Mouse (Mus musculus): Measurements from ENCODE around the gene Kctd11. TPM values are rescaled to one million over a fixed set of nuclear protein-coding genes. Genes with fewer than 3 reads are reported as not detected.
A peak's percentile ranks its signal among the peaks of the same experiment; 100 is the strongest.
"Not testable (repeated sequence)": the region's sequence is repeated elsewhere in the genome, so short reads cannot be mapped to it uniquely, and the experiment has no call there.

Kctd11 gene
- polyA plus RNA-seq, 1 experiment from 2014 or later: 1.7 TPM

- Histone ChIP-seq H3K36me3 (replicated peaks) (no peaks in the 10 kb centered on the region), H3K27ac (no peak overlapping the region), H3K4me2 (no peak overlapping the region), H3K9me3 (no peaks in the 10 kb centered on the region), H3K9ac (no peak overlapping the region), H3K4me1 (peaks cover 7% of the 10 kb centered on the region), H3K27me3 (no peaks in the 10 kb centered on the region), H3K4me3 (replicated peaks) (no peak overlapping the region)
- 82% methylated on average over 4 of the region's 4 CpGs for WGBS
- ATAC-seq (ENCODE audit: low FRiP score): no peak
Observed at GRCm38 (mm10) chr11:69872451-69872850, 8.8 kb downstream of the Kctd11 start.

GRCm38 (mm10) chr11:69871822-69872221, 9.4 kb downstream of the Kctd11 start:
- H3K27me3 ChIP-seq: no peaks in the 10 kb centered on the region
- WGBS: 94% methylated on average over 7 of the region's 7 CpGs
- peaks cover 2% of the 10 kb centered on the region for H3K4me1 ChIP-seq
- no peaks in the 10 kb centered on the region for H3K36me3 ChIP-seq (replicated peaks)
- no peaks in the 10 kb centered on the region for H3K9me3 ChIP-seq
- ATAC-seq (ENCODE audit: low FRiP score): no peak
- no peak overlapping the region for H3K4me3 ChIP-seq (replicated peaks)
- H3K4me2 ChIP-seq: no peak overlapping the region
- H3K9ac ChIP-seq: no peak overlapping the region
- no peak overlapping the region for H3K27ac ChIP-seq

- Histone ChIP-seq H3K9ac (no peak overlapping the region), H3K4me2 (no peak overlapping the region), H3K27me3 (no peaks in the 10 kb centered on the region), H3K27ac (no peak overlapping the region), H3K9me3 (no peaks in the 10 kb centered on the region), H3K4me3 (replicated peaks) (no peak overlapping the region), H3K4me1 (0 out of 2 replicates have a peak, but pooled peaks cover 7% of the 10 kb centered on the region), H3K36me3 (replicated peaks) (no peaks in the 10 kb centered on the region)
- 80% methylated on average over 2 of the region's 2 CpGs for WGBS
- ATAC-seq (ENCODE audit: low FRiP score): no peak
Observed at GRCm38 (mm10) chr11:69870289-69871069, 10.7 kb downstream of the Kctd11 start.

- Histone ChIP-seq H3K27ac (no peak overlapping the region), H3K4me1 (0 out of 2 replicates have a peak, but pooled peaks cover 7% of the 10 kb centered on the region), H3K4me2 (no peak overlapping the region), H3K36me3 (replicated peaks) (no peaks in the 10 kb centered on the region), H3K9me3 (no peaks in the 10 kb centered on the region), H3K27me3 (no peaks in the 10 kb centered on the region), H3K4me3 (replicated peaks) (no peak overlapping the region), H3K9ac (no peak overlapping the region)
- 70% methylated on average over 9 of the region's 9 CpGs for WGBS
- ATAC-seq (ENCODE audit: low FRiP score): no peak
Observed at GRCm38 (mm10) chr11:69867335-69867734, 13.9 kb downstream of the Kctd11 start.

GRCm38 (mm10) chr11:69865561-69865960, 15.6 kb downstream of the Kctd11 start:
- Histone ChIP-seq H3K4me1 (0 out of 2 replicates have a peak, but pooled peaks cover 7% of the 10 kb centered on the region), H3K36me3 (replicated peaks) (no peaks in the 10 kb centered on the region), H3K4me2 (no peak overlapping the region), H3K9me3 (no peaks in the 10 kb centered on the region), H3K27ac (no peak overlapping the region), H3K4me3 (replicated peaks) (no peak overlapping the region), H3K27me3 (no peaks in the 10 kb centered on the region), H3K9ac (no peak overlapping the region)
- no peak for ATAC-seq (ENCODE audit: low FRiP score)
- WGBS: 88% methylated on average over 9 of the region's 9 CpGs

GRCm38 (mm10) chr11:69864138-69864860, 16.9 kb downstream of the Kctd11 start:
- Histone ChIP-seq H3K36me3 (replicated peaks) (no peaks in the 10 kb centered on the region), H3K4me2 (no peak overlapping the region), H3K9me3 (no peaks in the 10 kb centered on the region), H3K27ac (no peak overlapping the region), H3K4me3 (replicated peaks) (no peak overlapping the region), H3K4me1 (0 out of 2 replicates have a peak, but pooled peaks cover 7% of the 10 kb centered on the region), H3K27me3 (peaks cover 8% of the 10 kb centered on the region), H3K9ac (no peak overlapping the region)
- 56% methylated on average over 8 of the region's 8 CpGs for WGBS
- ATAC-seq (ENCODE audit: low FRiP score): no peak

GRCm38 (mm10) chr11:69863729-69864128, 17.5 kb downstream of the Kctd11 start:
- not testable (repeated sequence) for H3K9ac ChIP-seq; H3K4me2 ChIP-seq; H3K4me1 ChIP-seq; H3K27ac ChIP-seq; ATAC-seq (ENCODE audit: low FRiP score); H3K4me3 ChIP-seq (replicated peaks); H3K36me3 ChIP-seq (replicated peaks); H3K9me3 ChIP-seq
- peaks cover 13% of the 10 kb centered on the region for H3K27me3 ChIP-seq
- WGBS: 80% methylated on average over 3 of the region's 3 CpGs

- H3K36me3 ChIP-seq (replicated peaks): no peaks in the 10 kb centered on the region
- H3K4me2 ChIP-seq: no peak within 1 kb of the TSS
- H3K4me3 ChIP-seq (replicated peaks): no peak within 1 kb of the TSS
- no peak within 1 kb of the TSS for H3K9ac ChIP-seq
- no peaks in the 10 kb centered on the region for H3K9me3 ChIP-seq
- 20% methylated on average over 30 of the region's 30 CpGs for WGBS
- no peak for ATAC-seq (ENCODE audit: low FRiP score)
- H3K27me3 ChIP-seq: peaks cover 27% of the 10 kb centered on the region
- H3K27ac ChIP-seq: no peak within 1 kb of the TSS
- H3K4me1 ChIP-seq: peaks cover 7% of the 10 kb centered on the region
Observed at GRCm38 (mm10) chr11:69858113-69858998, 22.9 kb downstream of the Kctd11 start, which contains the start of gene Tnk1. Gene Tnk1 (minus strand): TSS chr11:69858730.

GRCm38 (mm10) chr11:69855347-69855746, 25.9 kb downstream of the Kctd11 start:
- Histone ChIP-seq H3K4me1 (peaks cover 12% of the 10 kb centered on the region), H3K4me3 (replicated peaks) (no peak overlapping the region), H3K9ac (no peak overlapping the region), H3K4me2 (peak overlapping the region; percentile 4; the same call in 1 of the 2 replicates), H3K27me3 (peaks cover 27% of the 10 kb centered on the region), H3K9me3 (no peaks in the 10 kb centered on the region), H3K36me3 (replicated peaks) (peaks cover 17% of the 10 kb centered on the region), H3K27ac (0 out of 2 replicates have a peak overlapping the region, but pooled peaks have one; percentile 33)
- ATAC-seq (ENCODE audit: low FRiP score): no peak; the same call in 1 of the 2 replicates
- WGBS: 16% methylated on average over 16 of the region's 16 CpGs

GRCm38 (mm10) chr11:69854680-69855079, 26.5 kb downstream of the Kctd11 start:
- no peak overlapping the region for H3K4me3 ChIP-seq (replicated peaks)
- H3K36me3 ChIP-seq (replicated peaks): peaks cover 23% of the 10 kb centered on the region
- H3K4me2 ChIP-seq: no peak overlapping the region
- WGBS: 88% methylated on average over 10 of the region's 10 CpGs
- peaks cover 23% of the 10 kb centered on the region for H3K27me3 ChIP-seq
- H3K27ac ChIP-seq: 0 out of 2 replicates have a peak overlapping the region, but pooled peaks have one; percentile 33
- no peaks in the 10 kb centered on the region for H3K9me3 ChIP-seq
- H3K4me1 ChIP-seq: peaks cover 15% of the 10 kb centered on the region
- H3K9ac ChIP-seq: no peak overlapping the region
- ATAC-seq (ENCODE audit: low FRiP score): no peak

- Histone ChIP-seq H3K4me3 (replicated peaks) (no peak overlapping the region), H3K9ac (no peak overlapping the region), H3K36me3 (replicated peaks) (peaks cover 30% of the 10 kb centered on the region), H3K9me3 (no peaks in the 10 kb centered on the region), H3K4me1 (peaks cover 15% of the 10 kb centered on the region), H3K4me2 (no peak overlapping the region), H3K27ac (no peak overlapping the region), H3K27me3 (peaks cover 16% of the 10 kb centered on the region)
- no peak for ATAC-seq (ENCODE audit: low FRiP score)
- WGBS: 79% methylated on average over 7 of the region's 7 CpGs
Observed at GRCm38 (mm10) chr11:69853994-69854393, 27.2 kb downstream of the Kctd11 start.

- Histone ChIP-seq H3K9ac (no peak overlapping the region), H3K4me3 (replicated peaks) (no peak overlapping the region), H3K27me3 (no peaks in the 10 kb centered on the region), H3K27ac (no peak overlapping the region), H3K9me3 (no peaks in the 10 kb centered on the region), H3K36me3 (replicated peaks) (peaks cover 40% of the 10 kb centered on the region), H3K4me2 (no peak overlapping the region), H3K4me1 (peaks cover 32% of the 10 kb centered on the region)
- no peak for ATAC-seq (ENCODE audit: low FRiP score)
- 81% methylated on average over 8 of the region's 8 CpGs for WGBS
Observed at GRCm38 (mm10) chr11:69850754-69851153, 30.5 kb downstream of the Kctd11 start.
